Mouse (Mus musculus): Measurements from ENCODE around the gene Foxn1. TPM values are rescaled to one million over a fixed set of nuclear protein-coding genes. Genes with fewer than 3 reads are reported as not detected.

The Foxn1 gene
- polyA plus RNA-seq, 1 experiment from 2014 or later = not detected

GRCm38 (mm10) chr11:78363309-78364007 is 22.9 kb downstream of the Foxn1 start:
- Histone ChIP-seq H3K4me2 (replicated peaks; ENCODE audit: low read depth, low read length) (no peak overlapping the region), H3K4me3 (ENCODE audit: low read depth, low read length) (no peak overlapping the region), H3K36me3 (ENCODE audit: insufficient read depth, low read length) (no peaks in the 10 kb centered on the region), H3K27me3 (replicated peaks; ENCODE audit: insufficient read depth, low read length) (no peaks in the 10 kb centered on the region), H3K27ac (ENCODE audit: low read length) (no peak overlapping the region), H3K9me3 (ENCODE audit: low read length) (no peaks in the 10 kb centered on the region), H3K4me1 (ENCODE audit: insufficient read depth, low read depth, low read length) (no peaks in the 10 kb centered on the region), H3K9ac (replicated peaks; ENCODE audit: low read depth) (no peak overlapping the region)
- no peak for DNase-seq (ENCODE audit: low spot score)
- TF ChIP-seq CTCF (IDR thresholded peaks at IDR 0.05) = no peak
- no peak for TF ChIP-seq EP300 (IDR thresholded peaks at IDR 0.05)
- ATAC-seq = no peak
- 73% methylated on average over 12 of the region's 13 CpGs for WGBS

GRCm38 (mm10) chr11:78360789-78361131 is 25.6 kb downstream of the Foxn1 start:
- no peak for TF ChIP-seq CTCF (IDR thresholded peaks at IDR 0.05)
- TF ChIP-seq EP300 (IDR thresholded peaks at IDR 0.05) = no peak
- Histone ChIP-seq H3K4me3 (ENCODE audit: low read depth, low read length) (no peak overlapping the region), H3K27me3 (replicated peaks; ENCODE audit: insufficient read depth, low read length) (no peaks in the 10 kb centered on the region), H3K9ac (replicated peaks; ENCODE audit: low read depth) (no peak overlapping the region), H3K27ac (ENCODE audit: low read length) (no peak overlapping the region), H3K4me2 (replicated peaks; ENCODE audit: low read depth, low read length) (no peak overlapping the region), H3K4me1 (ENCODE audit: insufficient read depth, low read depth, low read length) (no peaks in the 10 kb centered on the region), H3K9me3 (ENCODE audit: low read length) (no peaks in the 10 kb centered on the region), H3K36me3 (ENCODE audit: insufficient read depth, low read length) (no peaks in the 10 kb centered on the region)
- DNase-seq (ENCODE audit: low spot score) (no peak), ATAC-seq (no peak)
- 43% methylated on average over 2 of the region's 2 CpGs for WGBS

- DNase-seq (ENCODE audit: low spot score) (peak; percentile 91), ATAC-seq (peak; percentile 80)
- TF ChIP-seq CTCF (IDR thresholded peaks at IDR 0.05) (peak; percentile 83), EP300 (IDR thresholded peaks at IDR 0.05) (no peak)
- Histone ChIP-seq H3K27me3 (replicated peaks; ENCODE audit: insufficient read depth, low read length) (no peaks in the 10 kb centered on the region), H3K4me1 (ENCODE audit: insufficient read depth, low read depth, low read length) (no peaks in the 10 kb centered on the region), H3K4me3 (ENCODE audit: low read depth, low read length) (peak overlapping the region; percentile 27; the same call in 1 of the 2 replicates), H3K36me3 (ENCODE audit: insufficient read depth, low read length) (no peaks in the 10 kb centered on the region), H3K9ac (replicated peaks; ENCODE audit: low read depth) (no peak overlapping the region), H3K4me2 (replicated peaks; ENCODE audit: low read depth, low read length) (peak overlapping the region; percentile 58), H3K9me3 (ENCODE audit: low read length) (no peaks in the 10 kb centered on the region), H3K27ac (ENCODE audit: low read length) (no peak overlapping the region)
- 7% methylated on average over 13 of the region's 13 CpGs for WGBS
Observed at GRCm38 (mm10) chr11:78360125-78360788, 26.1 kb downstream of the Foxn1 start.

GRCm38 (mm10) chr11:78358330-78359007 is 27.9 kb downstream of the Foxn1 start:
- no peaks in the 10 kb centered on the region for H3K27me3 ChIP-seq (replicated peaks; ENCODE audit: insufficient read depth, low read length)
- H3K27ac ChIP-seq (ENCODE audit: low read length) = no peak overlapping the region
- no peaks in the 10 kb centered on the region for H3K4me1 ChIP-seq (ENCODE audit: insufficient read depth, low read depth, low read length)
- H3K4me2 ChIP-seq (replicated peaks; ENCODE audit: low read depth, low read length) = no peak overlapping the region
- H3K36me3 ChIP-seq (ENCODE audit: insufficient read depth, low read length) = no peaks in the 10 kb centered on the region
- H3K9ac ChIP-seq (replicated peaks; ENCODE audit: low read depth) = no peak overlapping the region
- ATAC-seq (no peak), DNase-seq (ENCODE audit: low spot score) (peak; percentile 56)
- WGBS = 18% methylated on average over 22 of the region's 22 CpGs
- no peak overlapping the region for H3K4me3 ChIP-seq (ENCODE audit: low read depth, low read length)
- H3K9me3 ChIP-seq (ENCODE audit: low read length) = no peaks in the 10 kb centered on the region
- TF ChIP-seq EP300 (IDR thresholded peaks at IDR 0.05) (no peak), CTCF (IDR thresholded peaks at IDR 0.05) (peak; percentile 74)

GRCm38 (mm10) chr11:78355471-78356238 is 30.7 kb downstream of the Foxn1 start:
- DNase-seq (ENCODE audit: low spot score) (peak; percentile 69), ATAC-seq (no peak)

GRCm38 (mm10) chr11:78354905-78355304 is 31.5 kb downstream of the Foxn1 start:
- Histone ChIP-seq H3K36me3 (ENCODE audit: insufficient read depth, low read length) (no peaks in the 10 kb centered on the region), H3K9me3 (ENCODE audit: low read length) (no peaks in the 10 kb centered on the region), H3K4me3 (ENCODE audit: low read depth, low read length) (no peak overlapping the region), H3K4me1 (ENCODE audit: insufficient read depth, low read depth, low read length) (peaks cover 1% of the 10 kb centered on the region), H3K27me3 (replicated peaks; ENCODE audit: insufficient read depth, low read length) (no peaks in the 10 kb centered on the region), H3K9ac (replicated peaks; ENCODE audit: low read depth) (no peak overlapping the region), H3K27ac (ENCODE audit: low read length) (no peak overlapping the region), H3K4me2 (replicated peaks; ENCODE audit: low read depth, low read length) (no peak overlapping the region)
- no peak for TF ChIP-seq EP300 (IDR thresholded peaks at IDR 0.05)
- TF ChIP-seq CTCF (IDR thresholded peaks at IDR 0.05) = no peak
- WGBS = 75% methylated on average over 6 of the region's 6 CpGs
- no peak for ATAC-seq
- DNase-seq (ENCODE audit: low spot score) = no peak

More at GRCm38 (mm10) chr11:78355471-78356238, 30.7 kb downstream of the Foxn1 start:
- no peaks in the 10 kb centered on the region for H3K27me3 ChIP-seq (replicated peaks; ENCODE audit: insufficient read depth, low read length)
- no peak overlapping the region for H3K4me2 ChIP-seq (replicated peaks; ENCODE audit: low read depth, low read length)
- 32% methylated on average over 4 of the region's 4 CpGs for WGBS
- no peaks in the 10 kb centered on the region for H3K9me3 ChIP-seq (ENCODE audit: low read length)
- H3K4me1 ChIP-seq (ENCODE audit: insufficient read depth, low read depth, low read length) = no peaks in the 10 kb centered on the region; the same call in 1 of the 2 replicates
- no peak overlapping the region for H3K4me3 ChIP-seq (ENCODE audit: low read depth, low read length)
- no peak overlapping the region for H3K27ac ChIP-seq (ENCODE audit: low read length)
- TF ChIP-seq CTCF (IDR thresholded peaks at IDR 0.05) = peak; percentile 84
- no peak for TF ChIP-seq EP300 (IDR thresholded peaks at IDR 0.05)
- no peak overlapping the region for H3K9ac ChIP-seq (replicated peaks; ENCODE audit: low read depth)
- no peaks in the 10 kb centered on the region for H3K36me3 ChIP-seq (ENCODE audit: insufficient read depth, low read length)

Measured in lung, postnatal 0 days (tissue).